ENCODE assay signal across 8 mouse cellular contexts in genomic region chr2:38433736-38434135, GRCm38 (mm10).
A peak's percentile ranks its signal among the peaks of the same experiment; 100 is the strongest.
DNase-seq lines count a peak whose midpoint lies in the region; TF ChIP-seq lines count a peak whose summit lies in the region.

No protein-coding gene starts in this region.

- no peak overlapping the region for H3K4me3 ChIP-seq in left cerebral cortex, adult 2 months

- peak; percentile 36 for DNase-seq in cerebellum, adult 9-10 months
- no peak for DNase-seq in cerebellum, adult 11-12 months
- DNase-seq in left cerebral cortex, adult 2 months (ENCODE audit: extremely low spot score in 1 of 2, low spot score in 2 of 2): no peak
- DNase-seq in left cerebral cortex, postnatal 25 days (ENCODE audit: low spot score in 2 of 2): no peak
- DNase-seq in c-Kit-positive CD71-positive TER-119-negative erythroid progenitor cells, embryonic 14.5 days (ENCODE audit: low read depth): peak; percentile 13
- peak; percentile 45 for DNase-seq in lung, postnatal 25 days (ENCODE audit: low spot score)
- no peak for DNase-seq in left cerebral cortex, adult 8-10 months (ENCODE audit: low spot score in 2 of 2)
- DNase-seq in right cerebral cortex, postnatal 25 days: no peak

- H3K27ac ChIP-seq in left cerebral cortex, adult 2 months: no peak overlapping the region

- intact Hi-C loops in left cerebral cortex, adult 2 months (cut with DNase I): loop anchor here (2.0 to 5.0 kb wide), 2 partner anchors 157 to 304 kb away; no protein-coding TSS in a partner anchor
- intact Hi-C loops in left cerebral cortex, postnatal 25 days (cut with DNase I): loop anchor here (5.0 kb wide), 1 partner anchor 79 kb away; the partner anchor contains the start of gene Nek6

- TF ChIP-seq CTCF in left cerebral cortex, adult 2 months (IDR thresholded peaks at IDR 0.05): peak; percentile 63

Comparison
In these comparisons a context has a peak if more than half of its experiments do, and no peak if none do; other contexts are left out.
1. DNase-seq: peak in cerebellum, adult 9-10 months (single experiment), c-Kit-positive CD71-positive TER-119-negative erythroid progenitor cells, embryonic 14.5 days (single experiment) and lung, postnatal 25 days (single experiment); none in cerebellum, adult 11-12 months (single experiment), left cerebral cortex, adult 2 months (0 of 2), left cerebral cortex, postnatal 25 days (0 of 2), left cerebral cortex, adult 8-10 months (0 of 2) and right cerebral cortex, postnatal 25 days (single experiment).